Mouse (Mus musculus) MEL (cell line): Measurements from ENCODE around the gene Ttc3. TPM values are rescaled to one million over a fixed set of nuclear protein-coding genes. Genes with fewer than 3 reads are reported as not detected.

Experiments used
- DNase-seq: peaks from one replicate; pipeline ENCODE4 v3.0.0; 2011; ENCODE audit warnings: low read depth, low spot score
- H3K27ac ChIP-seq: 2 replicates; pipeline ENCODE4 v1.5.1; 2012; ENCODE audit warnings: low read depth, mild to moderate bottlenecking, control low read depth, low read length, moderate library complexity; ENCODE audit not compliant: control insufficient read depth
- H3K27me3 ChIP-seq, 2 experiments: fragments of 150-350 bp in 1 of 2; sonication (generic) in 1 of 2; 2 replicates each; pipeline ENCODE4 v1.6.1; 2012; ENCODE audit warnings: low read length in 2 of 2, mild to moderate bottlenecking in 2 of 2, improper control_type of control experiment in 1 of 2, moderate library complexity in 1 of 2; ENCODE audit not compliant: insufficient read depth in 2 of 2, control insufficient read depth in 1 of 2
- H3K36me3 ChIP-seq, 2 experiments: 2 replicates each; pipeline ENCODE4 v1.6.1; 2012 to 2014; ENCODE audit warnings: low read length in 2 of 2, improper control_type of control experiment in 1 of 2, inconsistent platforms in 1 of 2, mild to moderate bottlenecking in 1 of 2; ENCODE audit not compliant: insufficient read depth in 2 of 2, control insufficient read depth in 1 of 2
- H3K4me1 ChIP-seq, 2 experiments: fragments of 150-350 bp in 1 of 2; sonication (generic) in 1 of 2; 2 replicates each; pipeline ENCODE4 v1.6.1; 2012; ENCODE audit warnings: low read length in 2 of 2, improper control_type of control experiment in 1 of 2, mild to moderate bottlenecking in 1 of 2; ENCODE audit not compliant: insufficient read depth in 2 of 2, control insufficient read depth in 1 of 2
- H3K4me3 ChIP-seq, 2 experiments: fragments of 150-350 bp in 1 of 2; sonication (generic) in 1 of 2; 2 replicates each; pipeline ENCODE4 v1.5.1; 2012; ENCODE audit warnings: low read depth in 2 of 2, low read length in 2 of 2, mild to moderate bottlenecking in 2 of 2, moderate library complexity in 2 of 2, control low read depth in 1 of 2, improper control_type of control experiment in 1 of 2; ENCODE audit not compliant: control insufficient read depth in 1 of 2, insufficient read depth in 1 of 2
- H3K79me2 ChIP-seq: 2 replicates; pipeline ENCODE4 v1.6.1; 2012; ENCODE audit warnings: mild to moderate bottlenecking, low read length, moderate library complexity; ENCODE audit not compliant: control insufficient read depth, poor library complexity, insufficient read depth
- H3K9ac ChIP-seq: 2 replicates; pipeline ENCODE4 v1.6.1; 2012; ENCODE audit warnings: low read depth, mild to moderate bottlenecking, control low read depth, low read length, moderate library complexity; ENCODE audit not compliant: control insufficient read depth, poor library complexity, severe bottlenecking
- H3K9me3 ChIP-seq: fragments of 150-350 bp; sonication (generic); replicated peaks from 2 replicates; pipeline ENCODE4 v1.6.1; 2012; ENCODE audit warnings: mild to moderate bottlenecking, low read length, improper control_type of control experiment, moderate library complexity; ENCODE audit not compliant: insufficient read depth
- CHD2 ChIP-seq: IDR thresholded peaks from 2 replicates; pipeline ENCODE4 v1.6.1; 2011; ENCODE audit warnings: low read length, improper control_type of control experiment
- EP300 ChIP-seq, 2 experiments: IDR thresholded peaks; 2 replicates each; pipeline ENCODE4 v1.6.1; 2011; ENCODE audit warnings: improper control_type of control experiment in 2 of 2, low read length in 2 of 2, low read depth in 1 of 2, mild to moderate bottlenecking in 1 of 2
- GATA1 ChIP-seq: IDR thresholded peaks from 2 replicates; pipeline ENCODE4 v1.6.1; 2011; ENCODE audit warnings: low read depth, low read length, improper control_type of control experiment
- KAT2A ChIP-seq: conservative IDR thresholded peaks from 2 replicates; pipeline ENCODE4 v1.6.1; 2012; ENCODE audit warnings: low read depth, low read length, improper control_type of control experiment, inconsistent platforms
- MEF2A ChIP-seq: IDR thresholded peaks from 2 replicates; pipeline ENCODE4 v1.6.1; 2014; ENCODE audit warnings: low read depth, mild to moderate bottlenecking, inconsistent platforms, low read length, improper control_type of control experiment; ENCODE audit not compliant: poor library complexity, insufficient replicate concordance, severe bottlenecking; ENCODE audit errors: extremely low read depth
- MXI1 ChIP-seq: IDR thresholded peaks from 2 replicates; pipeline ENCODE4 v1.6.1; 2011; ENCODE audit warnings: mild to moderate bottlenecking, low read depth, low read length, improper control_type of control experiment
- POLR2AphosphoS2 ChIP-seq: IDR thresholded peaks from 2 replicates; pipeline ENCODE4 v1.6.1; 2011; ENCODE audit warnings: low read length, improper control_type of control experiment
- SIN3A ChIP-seq: IDR thresholded peaks from 2 replicates; pipeline ENCODE4 v1.6.1; 2012; ENCODE audit warnings: low read length, improper control_type of control experiment, inconsistent platforms
- TAL1 ChIP-seq: IDR thresholded peaks from 2 replicates; pipeline ENCODE4 v1.6.1; 2012; ENCODE audit warnings: mild to moderate bottlenecking, inconsistent platforms, low read length, moderate library complexity, mixed read lengths
- TCF12 ChIP-seq: IDR thresholded peaks from 2 replicates; pipeline ENCODE4 v1.6.1; 2014; ENCODE audit warnings: low read depth, mild to moderate bottlenecking, inconsistent platforms, low read length, improper control_type of control experiment, moderate library complexity
- USF2 ChIP-seq, 2 experiments: IDR thresholded peaks; 2 replicates each; pipeline ENCODE4 v1.6.1; 2011 to 2012; ENCODE audit warnings: improper control_type of control experiment in 2 of 2, low read length in 2 of 2, borderline replicate concordance in 1 of 2, inconsistent platforms in 1 of 2, low read depth in 1 of 2, mild to moderate bottlenecking in 1 of 2; ENCODE audit not compliant: insufficient read depth in 1 of 2
- polyA plus RNA-seq, 2 experiments: library from polyadenylated mRNA; stranded (reverse) in 1 of 2; unstranded in 1 of 2; fragments of >175 nt in 1 of 2; fragments of >200 nt in 1 of 2; gene quantifications; 2 replicates each; pipeline versions ENCODE4 v1.2.1 to v1.2.4; 2012; ENCODE audit warnings: low replicate concordance in 2 of 2, low read depth in 1 of 2; ENCODE audit not compliant: insufficient read length in 2 of 2, insufficient read depth in 1 of 2, missing spikeins in 1 of 2
- total RNA-seq: library from RNA; depleted of rRNA; stranded (reverse); fragments of 300-350 nt; gene quantifications from 2 replicates; pipeline ENCODE4 v1.2.3, GENCODE M21; 2012

Gene Ttc3
- total and polyA plus RNA-seq, 3 experiments: 46.4 to 352 (median 47.5) TPM

- no peak for DNase-seq
- Histone ChIP-seq H3K27me3 (no peaks in the 10 kb centered on the region), H3K36me3 (peaks cover 0 to 19% of the 10 kb centered on the region in 2 experiments; a peak in 2 of 4 replicates), H3K27ac (no peak overlapping the region), H3K4me3 (no peak overlapping the region), H3K79me2 (no peaks in the 10 kb centered on the region; the same call in 1 of the 2 replicates), H3K4me1 (no peaks in the 10 kb centered on the region; a peak in 1 of 4 replicates), H3K9ac (no peak overlapping the region), H3K9me3 (no peaks in the 10 kb centered on the region)
- TF ChIP-seq USF2 (IDR thresholded peaks at IDR 0.05; ENCODE audit: borderline replicate concordance in 1 of 2, insufficient read depth in 1 of 2, low read depth in 1 of 2, low read length in 2 of 2) (no peak), TAL1 (peak; percentile 41)
Measured at GRCm38 (mm10) chr16:94396641-94397040, 26.2 kb downstream of the Ttc3 start.

- Histone ChIP-seq H3K27me3 (no peaks in the 10 kb centered on the region), H3K9ac (no peak overlapping the region), H3K79me2 (peaks cover 3% of the 10 kb centered on the region; the same call in 1 of the 2 replicates), H3K4me3 (no peak overlapping the region), H3K27ac (no peak overlapping the region), H3K36me3 (peaks cover 0 to 14% of the 10 kb centered on the region in 2 experiments; a peak in 2 of 4 replicates), H3K9me3 (no peaks in the 10 kb centered on the region), H3K4me1 (no peaks in the 10 kb centered on the region; a peak in 1 of 4 replicates)
- DNase-seq: no peak
- TF ChIP-seq CHD2 (no peak), KAT2A (no peak), SIN3A (no peak), TCF12 (no peak), POLR2AphosphoS2 (0 out of 2 replicates have a peak, but pooled peaks have one; percentile 24), MXI1 (no peak), MEF2A (no peak), GATA1 (no peak), EP300 (IDR thresholded peaks at IDR 0.05; ENCODE audit: low read depth in 1 of 2, low read length in 2 of 2) (no peak)
Measured at GRCm38 (mm10) chr16:94399141-94399540, 28.7 kb downstream of the Ttc3 start.

- no peaks in the 10 kb centered on the region for H3K9me3 ChIP-seq
- no peak overlapping the region for H3K27ac ChIP-seq
- H3K4me3 ChIP-seq: no peak overlapping the region
- no peak for DNase-seq
- no peak overlapping the region for H3K9ac ChIP-seq
- H3K4me1 ChIP-seq: no peaks in the 10 kb centered on the region; a peak in 1 of 4 replicates
- TF ChIP-seq TCF12: no peak
- TF ChIP-seq SIN3A: no peak
- no peak for TF ChIP-seq MXI1
- H3K79me2 ChIP-seq: peaks cover 3% of the 10 kb centered on the region; the same call in 1 of the 2 replicates
- H3K27me3 ChIP-seq: no peaks in the 10 kb centered on the region
- H3K36me3 ChIP-seq: peaks cover 0 to 4% of the 10 kb centered on the region in 2 experiments; a peak in 2 of 4 replicates
Measured at GRCm38 (mm10) chr16:94401636-94402035, 31.2 kb downstream of the Ttc3 start.
